Mouse (Mus musculus) stomach, postnatal 0 days (tissue): ENCODE results near the gene Foxp1.

Experiments
- CTCF ChIP-seq: IDR thresholded peaks from 2 replicates; pipeline ENCODE4 v1.5.1; 2016; ENCODE audit warnings: antibody characterized with exemption, low read depth, mild to moderate bottlenecking, moderate library complexity
- EP300 ChIP-seq: optimal IDR thresholded peaks from 2 replicates; pipeline ENCODE3; 2016; ENCODE audit warnings: antibody characterized with exemption

GRCm38 (mm10) chr6:99145033-99145432 lies 377.5 kb downstream of the Foxp1 start:
- TF ChIP-seq CTCF: no peak
- TF ChIP-seq EP300: no peak
